Mouse (Mus musculus): ENCODE measurements around the gene Hoxb3.

DNA sequence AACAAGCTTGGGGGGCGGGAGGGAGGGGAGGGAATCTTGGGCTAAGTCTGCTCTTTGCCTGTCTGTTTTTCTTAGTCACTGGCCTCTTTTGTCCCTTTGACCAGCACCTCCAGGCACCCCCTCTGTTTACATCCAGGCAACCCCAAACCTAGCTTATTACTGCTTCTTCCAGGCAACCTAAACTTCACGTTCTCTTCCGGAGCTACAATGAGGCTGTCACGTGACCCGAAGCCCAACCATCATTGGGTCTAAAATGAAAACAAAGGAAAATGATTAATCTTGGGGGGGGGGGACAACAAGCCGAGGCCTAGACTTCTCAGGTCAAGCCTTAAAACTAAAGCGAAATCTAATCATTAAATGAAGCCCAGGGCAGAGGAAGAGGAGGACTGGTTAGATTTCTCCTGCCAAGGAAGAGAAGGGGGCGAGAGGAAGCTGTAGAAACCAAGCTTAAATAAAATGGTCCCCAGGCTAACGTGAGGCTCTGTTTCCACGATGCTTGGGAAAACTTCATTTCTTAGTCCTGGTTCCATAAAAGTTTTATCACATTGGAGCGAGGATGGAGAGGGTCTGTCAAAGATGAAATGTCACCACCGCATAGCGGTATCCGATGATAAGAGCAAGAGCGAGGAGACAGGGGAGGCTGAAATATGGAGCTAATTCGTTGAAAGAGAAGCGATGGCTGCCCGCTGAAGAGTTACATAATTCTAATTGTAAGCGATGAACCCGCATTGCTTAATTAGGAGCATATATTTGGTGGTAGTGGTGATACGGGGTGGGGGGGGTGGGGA, 25.2 kb downstream of the Hoxb3 start:
- no peak for TF ChIP-seq CTCF (IDR thresholded peaks at IDR 0.05; ENCODE audit: insufficient read depth, low read length)
- TF ChIP-seq POLR2A (IDR thresholded peaks at IDR 0.05; ENCODE audit: borderline replicate concordance, extremely low read depth, low read depth, low read length): no peak
